Mouse (Mus musculus): ENCODE results near the gene Atxn1.

- TF ChIP-seq POLR2A (IDR thresholded peaks at IDR 0.05; ENCODE audit: borderline replicate concordance, low read depth, low read length) = no peak
- no peak for TF ChIP-seq CTCF (IDR thresholded peaks at IDR 0.05; ENCODE audit: low read depth, low read length)
Measured at GRCm38 (mm10) chr13:45636435-45636834, 328.4 kb downstream of the Atxn1 start.
